Mouse (Mus musculus): ENCODE results near the gene Rbm34. TPM values are rescaled to one million over a fixed set of nuclear protein-coding genes. Genes with fewer than 3 reads are reported as not detected.
"Not testable (repeated sequence)": the region's sequence is repeated elsewhere in the genome, so short reads cannot be mapped to it uniquely, and the experiment has no call there.

Gene Rbm34
- polyA plus RNA-seq, 1 experiment from 2014 or later, result 11.7 TPM

GRCm38 (mm10) chr8:126979091-126979920 is 8.4 kb upstream of the Rbm34 start:
- H3K36me3 ChIP-seq (ENCODE audit: control insufficient read depth, insufficient read depth, low read length), result no peaks in the 10 kb centered on the region
- ATAC-seq (ENCODE audit: insufficient number of reproducible peaks, insufficient read depth, low FRiP score, low read depth), result no peak
- H3K27ac ChIP-seq (replicated peaks in 1 of 2; ENCODE audit: control insufficient read depth in 1 of 2, insufficient read depth in 1 of 2, low read depth in 2 of 2, low read length in 2 of 2), result no peak overlapping the region
- H3K4me2 ChIP-seq (ENCODE audit: low read length), result peak overlapping the region; percentile 63
- peaks cover 0 to 2% of the 10 kb centered on the region in 2 experiments; a peak in 1 of 4 replicates for H3K4me1 ChIP-seq (ENCODE audit: control insufficient read depth in 2 of 2, insufficient read depth in 2 of 2, low read length in 2 of 2)
- WGBS, result 20% methylated on average over 27 of the region's 27 CpGs
- no peaks in the 10 kb centered on the region for H3K9me3 ChIP-seq (ENCODE audit: control insufficient read depth, low read length)
- no peaks in the 10 kb centered on the region for H3K27me3 ChIP-seq (ENCODE audit: control insufficient read depth, insufficient read depth, low read length)
- peak overlapping the region; percentile 33 to 41 for H3K4me3 ChIP-seq (ENCODE audit: control insufficient read depth in 1 of 2, insufficient read depth in 1 of 2, low read depth in 1 of 2, low read length in 2 of 2)
- H3K9ac ChIP-seq (ENCODE audit: low read length), result peak overlapping the region; percentile 54; the same call in 1 of the 2 replicates

DNA sequence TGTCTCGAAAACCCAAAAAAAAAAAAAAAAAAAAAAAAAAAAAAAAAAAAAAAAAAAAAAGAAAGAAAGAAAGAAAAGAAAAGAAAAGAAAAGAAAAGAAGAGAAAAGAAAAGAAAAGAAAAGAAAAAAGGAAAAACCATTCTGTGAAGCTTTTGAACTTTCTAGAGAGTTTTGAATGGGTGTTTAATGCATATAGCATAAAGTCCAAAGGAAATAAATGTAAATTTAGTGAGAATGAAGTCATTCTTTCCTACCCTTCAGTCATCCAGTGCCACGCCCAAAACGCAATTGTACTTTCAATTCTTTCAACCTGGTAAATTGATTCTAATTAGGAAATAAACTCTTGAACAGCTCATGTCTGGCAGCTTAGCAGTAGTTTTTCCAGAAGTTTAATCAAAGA is 7.7 kb upstream of the Rbm34 start:
- peak overlapping the region; percentile 63 for H3K4me2 ChIP-seq (ENCODE audit: low read length)
- not testable (repeated sequence) for H3K27ac ChIP-seq (replicated peaks in 1 of 2; ENCODE audit: control insufficient read depth in 1 of 2, insufficient read depth in 1 of 2, low read depth in 2 of 2, low read length in 2 of 2); H3K27me3 ChIP-seq (ENCODE audit: control insufficient read depth, insufficient read depth, low read length); H3K4me1 ChIP-seq (ENCODE audit: control insufficient read depth in 2 of 2, insufficient read depth in 2 of 2, low read length in 2 of 2); H3K9me3 ChIP-seq (ENCODE audit: control insufficient read depth, low read length); H3K36me3 ChIP-seq (ENCODE audit: control insufficient read depth, insufficient read depth, low read length); ATAC-seq (ENCODE audit: insufficient number of reproducible peaks, insufficient read depth, low FRiP score, low read depth)
- 50% methylated on average over 2 of the region's 3 CpGs for WGBS
- 0 out of 2 replicates have a peak overlapping the region, but pooled peaks have one; percentile 54 for H3K9ac ChIP-seq (ENCODE audit: low read length)
- peak overlapping the region in 1 of 2 experiments; percentile 33; a peak in 2 of 4 replicates for H3K4me3 ChIP-seq (ENCODE audit: control insufficient read depth in 1 of 2, insufficient read depth in 1 of 2, low read depth in 1 of 2, low read length in 2 of 2)

- no peaks in the 10 kb centered on the region for H3K36me3 ChIP-seq (ENCODE audit: control insufficient read depth, insufficient read depth, low read length)
- no peaks in the 10 kb centered on the region for H3K9me3 ChIP-seq (ENCODE audit: control insufficient read depth, low read length)
- H3K4me1 ChIP-seq (ENCODE audit: control insufficient read depth in 2 of 2, insufficient read depth in 2 of 2, low read length in 2 of 2), result peaks cover 0 to 2% of the 10 kb centered on the region in 2 experiments; a peak in 1 of 4 replicates
- H3K27me3 ChIP-seq (ENCODE audit: control insufficient read depth, insufficient read depth, low read length), result no peaks in the 10 kb centered on the region
- no peak overlapping the region for H3K4me3 ChIP-seq (ENCODE audit: control insufficient read depth in 1 of 2, insufficient read depth in 1 of 2, low read depth in 1 of 2, low read length in 2 of 2)
- ATAC-seq (ENCODE audit: insufficient number of reproducible peaks, insufficient read depth, low FRiP score, low read depth), result no peak
- 85% methylated on average over 10 of the region's 10 CpGs for WGBS
- H3K27ac ChIP-seq (replicated peaks in 1 of 2; ENCODE audit: control insufficient read depth in 1 of 2, insufficient read depth in 1 of 2, low read depth in 2 of 2, low read length in 2 of 2), result no peak overlapping the region
- no peak overlapping the region for H3K9ac ChIP-seq (ENCODE audit: low read length)
- no peak overlapping the region for H3K4me2 ChIP-seq (ENCODE audit: low read length)
Observed at GRCm38 (mm10) chr8:126978028-126978427, 7.2 kb upstream of the Rbm34 start.

DNA sequence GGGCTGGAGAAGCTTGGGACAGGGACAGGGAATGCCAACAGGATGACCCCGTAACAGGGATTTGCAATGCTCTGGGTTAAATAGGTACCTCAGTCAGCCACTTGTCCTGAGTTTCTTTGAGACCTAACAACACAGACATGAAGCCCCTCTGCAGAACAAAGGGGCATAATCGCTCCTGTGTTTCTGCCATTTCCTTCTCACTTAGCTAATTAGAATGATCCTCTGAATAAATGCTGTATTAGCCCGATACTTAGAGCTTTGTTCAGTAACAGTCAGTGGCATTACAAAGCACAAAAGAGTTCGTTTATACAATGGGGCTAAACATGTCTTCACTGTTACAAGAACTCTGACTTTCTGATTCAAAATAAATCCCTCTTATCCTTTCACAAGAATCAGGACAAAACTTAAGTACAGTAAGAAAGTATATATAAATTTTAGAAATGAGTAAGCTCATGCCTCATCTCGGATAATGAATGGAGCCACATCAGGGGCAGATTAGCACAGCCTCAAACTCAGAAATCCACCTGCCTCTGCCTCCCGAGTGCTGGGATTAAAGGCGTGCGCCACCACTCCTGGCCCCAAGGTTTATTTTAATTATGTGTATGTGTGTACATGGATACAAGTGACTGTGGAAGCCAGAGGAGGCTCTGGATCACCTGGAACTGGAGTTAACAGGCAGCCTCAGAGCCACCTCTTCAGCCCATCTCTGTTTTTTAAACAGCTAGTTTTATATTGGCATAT is 5.9 kb upstream of the Rbm34 start:
- Histone ChIP-seq H3K4me1 (ENCODE audit: control insufficient read depth in 2 of 2, insufficient read depth in 2 of 2, low read length in 2 of 2) (peaks cover 0 to 2% of the 10 kb centered on the region in 2 experiments; a peak in 1 of 4 replicates), H3K9me3 (ENCODE audit: control insufficient read depth, low read length) (no peaks in the 10 kb centered on the region), H3K9ac (ENCODE audit: low read length) (no peak overlapping the region), H3K36me3 (ENCODE audit: control insufficient read depth, insufficient read depth, low read length) (no peaks in the 10 kb centered on the region), H3K4me2 (ENCODE audit: low read length) (no peak overlapping the region), H3K27ac (replicated peaks in 1 of 2; ENCODE audit: control insufficient read depth in 1 of 2, insufficient read depth in 1 of 2, low read depth in 2 of 2, low read length in 2 of 2) (no peak overlapping the region), H3K4me3 (ENCODE audit: control insufficient read depth in 1 of 2, insufficient read depth in 1 of 2, low read depth in 1 of 2, low read length in 2 of 2) (no peak overlapping the region), H3K27me3 (ENCODE audit: control insufficient read depth, insufficient read depth, low read length) (no peaks in the 10 kb centered on the region)
- no peak for ATAC-seq (ENCODE audit: insufficient number of reproducible peaks, insufficient read depth, low FRiP score, low read depth)
- 67% methylated on average over 8 of the region's 8 CpGs for WGBS

DNA sequence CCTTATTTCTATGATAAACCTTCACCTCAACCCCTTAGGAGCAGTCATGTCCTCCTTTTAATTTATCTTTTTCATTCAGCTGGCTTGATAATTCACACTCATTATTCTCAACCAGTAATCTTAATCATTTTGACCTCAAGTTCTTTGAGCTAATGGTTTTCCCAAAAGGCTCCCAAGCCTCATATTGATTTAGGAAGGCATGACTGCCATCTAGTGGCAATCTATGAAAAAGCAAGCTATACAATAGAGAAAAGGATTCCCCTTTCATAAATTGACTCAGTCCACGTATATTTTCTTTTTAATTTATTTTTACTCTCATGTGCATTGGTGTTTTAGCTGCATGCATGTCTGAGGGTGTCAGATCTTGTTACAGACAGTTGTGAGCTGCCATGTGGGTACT is 4.8 kb upstream of the Rbm34 start:
- Histone ChIP-seq H3K36me3 (ENCODE audit: control insufficient read depth, insufficient read depth, low read length) (no peaks in the 10 kb centered on the region), H3K4me2 (ENCODE audit: low read length) (no peak overlapping the region), H3K4me1 (ENCODE audit: control insufficient read depth in 2 of 2, insufficient read depth in 2 of 2, low read length in 2 of 2) (peaks cover 4% of the 10 kb centered on the region in 2 experiments; a peak in 2 of 4 replicates), H3K27ac (replicated peaks in 1 of 2; ENCODE audit: control insufficient read depth in 1 of 2, insufficient read depth in 1 of 2, low read depth in 2 of 2, low read length in 2 of 2) (no peak overlapping the region), H3K9ac (ENCODE audit: low read length) (no peak overlapping the region), H3K9me3 (ENCODE audit: control insufficient read depth, low read length) (no peaks in the 10 kb centered on the region), H3K4me3 (ENCODE audit: control insufficient read depth in 1 of 2, insufficient read depth in 1 of 2, low read depth in 1 of 2, low read length in 2 of 2) (no peak overlapping the region), H3K27me3 (ENCODE audit: control insufficient read depth, insufficient read depth, low read length) (no peaks in the 10 kb centered on the region)
- ATAC-seq (ENCODE audit: insufficient number of reproducible peaks, insufficient read depth, low FRiP score, low read depth), result no peak
- 10% methylated on average over 1 of the region's 1 CpGs for WGBS

DNA sequence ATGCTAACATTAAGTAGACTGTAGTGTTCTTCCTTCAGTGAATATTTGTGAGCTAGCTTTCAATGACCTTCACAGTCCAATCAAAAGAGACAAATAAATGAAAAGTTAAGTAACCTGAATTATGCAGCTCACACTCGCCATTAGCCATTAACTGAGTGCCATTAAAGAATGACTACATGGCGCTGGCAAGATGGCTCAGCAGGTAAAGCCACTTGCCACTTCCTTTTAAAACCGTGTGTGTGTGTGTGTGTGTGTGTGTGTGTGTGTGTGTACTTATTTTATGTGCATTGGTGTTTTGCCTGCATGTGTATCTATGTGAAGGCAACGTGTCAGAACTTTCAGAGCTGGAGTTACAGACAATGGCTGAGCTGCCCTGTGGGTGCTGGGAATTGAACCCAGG is 3.6 kb upstream of the Rbm34 start:
- Histone ChIP-seq H3K4me2 (ENCODE audit: low read length) (no peak overlapping the region), H3K27me3 (ENCODE audit: control insufficient read depth, insufficient read depth, low read length) (no peaks in the 10 kb centered on the region), H3K36me3 (ENCODE audit: control insufficient read depth, insufficient read depth, low read length) (no peaks in the 10 kb centered on the region; the same call in 1 of the 2 replicates), H3K4me1 (ENCODE audit: control insufficient read depth in 2 of 2, insufficient read depth in 2 of 2, low read length in 2 of 2) (peaks cover 4 to 10% of the 10 kb centered on the region in 2 experiments; a peak in 3 of 4 replicates), H3K9me3 (ENCODE audit: control insufficient read depth, low read length) (no peaks in the 10 kb centered on the region), H3K4me3 (ENCODE audit: control insufficient read depth in 1 of 2, insufficient read depth in 1 of 2, low read depth in 1 of 2, low read length in 2 of 2) (no peak overlapping the region), H3K9ac (ENCODE audit: low read length) (no peak overlapping the region), H3K27ac (replicated peaks in 1 of 2; ENCODE audit: control insufficient read depth in 1 of 2, insufficient read depth in 1 of 2, low read depth in 2 of 2, low read length in 2 of 2) (no peak overlapping the region)
- ATAC-seq (ENCODE audit: insufficient number of reproducible peaks, insufficient read depth, low FRiP score, low read depth), result no peak
- 67% methylated on average over 4 of the region's 4 CpGs for WGBS

- peaks cover 7% of the 10 kb centered on the region for H3K36me3 ChIP-seq (ENCODE audit: control insufficient read depth, insufficient read depth, low read length)
- no peak overlapping the region for H3K9ac ChIP-seq (ENCODE audit: low read length)
- no peak for ATAC-seq (ENCODE audit: insufficient number of reproducible peaks, insufficient read depth, low FRiP score, low read depth)
- H3K4me3 ChIP-seq (ENCODE audit: control insufficient read depth in 1 of 2, insufficient read depth in 1 of 2, low read depth in 1 of 2, low read length in 2 of 2), result no peak overlapping the region
- WGBS, result 66% methylated on average over 9 of the region's 9 CpGs
- H3K9me3 ChIP-seq (ENCODE audit: control insufficient read depth, low read length), result no peaks in the 10 kb centered on the region
- no peak overlapping the region for H3K4me2 ChIP-seq (ENCODE audit: low read length)
- no peak overlapping the region for H3K27ac ChIP-seq (replicated peaks in 1 of 2; ENCODE audit: control insufficient read depth in 1 of 2, insufficient read depth in 1 of 2, low read depth in 2 of 2, low read length in 2 of 2)
- H3K4me1 ChIP-seq (ENCODE audit: control insufficient read depth in 2 of 2, insufficient read depth in 2 of 2, low read length in 2 of 2), result peaks cover 2 to 10% of the 10 kb centered on the region in 2 experiments; a peak in 2 of 4 replicates
- H3K27me3 ChIP-seq (ENCODE audit: control insufficient read depth, insufficient read depth, low read length), result no peaks in the 10 kb centered on the region
Observed at GRCm38 (mm10) chr8:126973686-126974265, 2.9 kb upstream of the Rbm34 start.

All from heart, embryonic 14.5 days (tissue).